In the genomic region with DNA sequence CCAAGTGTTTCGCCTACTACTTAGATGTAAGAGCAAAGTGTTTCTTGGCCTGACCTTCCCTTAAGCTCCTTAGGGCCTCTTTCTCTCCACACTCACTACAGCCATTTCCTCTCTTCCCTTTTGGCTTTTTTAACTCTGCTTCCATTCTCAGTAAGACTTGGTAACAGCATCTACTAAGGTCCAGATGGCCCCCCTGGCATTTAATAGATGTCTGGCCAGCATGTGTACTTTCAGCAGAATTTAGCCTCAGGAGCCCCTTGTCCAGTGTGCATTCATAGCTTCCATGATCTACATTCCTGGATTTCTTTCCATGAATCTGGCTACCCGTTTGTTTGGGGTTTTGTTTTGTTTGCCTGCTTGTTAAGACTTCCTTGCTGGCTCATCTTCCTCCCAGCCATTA, we compare ENCODE assay signal across 20 mouse cellular contexts. TPM values are rescaled to one million over a fixed set of nuclear protein-coding genes. Genes with fewer than 3 reads are reported as not detected.
DNase-seq lines count a peak whose midpoint lies in the region; ATAC-seq lines count a peak whose summit lies in the region.
"Had no signal": no experiment of that assay in that cellular context is flagged by ENCODE, and none has a peak within 500 bp of the region (broad histone marks: within the 10 kb centered on the region; RNA-seq: fewer than 3 reads in every experiment).

No protein-coding gene starts in this region.

- H3K4me2 ChIP-seq in neural tube, embryonic 13.5 days, result peak overlapping the region; percentile 81; the same call in 1 of the 2 replicates
- H3K4me2 ChIP-seq in neural tube, embryonic 15.5 days, result 0 out of 2 replicates have a peak overlapping the region, but pooled peaks have one; percentile 73
- H3K4me2 ChIP-seq: embryonic facial prominence, embryonic 12.5 days; heart, embryonic 11.5 days; heart, embryonic 15.5 days had no signal

- H3K9me3 ChIP-seq in neural tube, embryonic 13.5 days, result no peaks in the 10 kb centered on the region
- H3K9me3 ChIP-seq in neural tube, embryonic 15.5 days (replicated peaks), result no peaks in the 10 kb centered on the region
- H3K9me3 ChIP-seq: embryonic facial prominence, embryonic 12.5 days; heart, embryonic 15.5 days had no signal

- H3K27me3 ChIP-seq in neural tube, embryonic 13.5 days, result no peaks in the 10 kb centered on the region
- no peaks in the 10 kb centered on the region for H3K27me3 ChIP-seq in neural tube, embryonic 15.5 days (replicated peaks)
- H3K27me3 ChIP-seq: embryonic facial prominence, embryonic 12.5 days; heart, embryonic 15.5 days had no signal

- H3K27ac ChIP-seq in neural tube, embryonic 13.5 days (replicated peaks), result no peak overlapping the region
- H3K27ac ChIP-seq in neural tube, embryonic 15.5 days (replicated peaks), result no peak overlapping the region
- H3K27ac ChIP-seq: embryonic facial prominence, embryonic 12.5 days; heart, adult 2 months; heart, embryonic 15.5 days had no signal

- H3K9ac ChIP-seq in neural tube, embryonic 13.5 days, result no peak overlapping the region
- no peak overlapping the region for H3K9ac ChIP-seq in neural tube, embryonic 15.5 days (replicated peaks)
- H3K9ac ChIP-seq: embryonic facial prominence, embryonic 12.5 days; heart, embryonic 15.5 days had no signal

- peak; percentile 36 for DNase-seq in cerebellum, adult 8-10 months
- no peak for DNase-seq in cerebellum, adult 11 months
- DNase-seq in neural tube, embryonic 10.5 days (ENCODE audit: extremely low spot score, low spot score), result no peak
- peak; percentile 57 for DNase-seq in cerebellum, adult 9-11 months
- DNase-seq in ovary, postnatal 14 days (ENCODE audit: low spot score), result no peak
- DNase-seq in lung, postnatal 25 days (ENCODE audit: low spot score), result no peak
- DNase-seq: adrenal gland, adult 8-10 months; adrenal gland, postnatal 36 days; gastrocnemius, postnatal 14 days; heart, adult 2 months; heart, postnatal 14 days; kidney, adult 11 months had no signal

- H3K4me1 ChIP-seq in neural tube, embryonic 13.5 days (replicated peaks), result peaks cover 76% of the 10 kb centered on the region
- peaks cover 64% of the 10 kb centered on the region for H3K4me1 ChIP-seq in neural tube, embryonic 15.5 days

- no peak for ATAC-seq in neural tube, embryonic 13.5 days (ENCODE audit: low read depth)
- no peak for ATAC-seq in neural tube, embryonic 15.5 days (ENCODE audit: low FRiP score)
- ATAC-seq: forebrain, embryonic 16.5 days; hindbrain, embryonic 16.5 days had no signal

- WGBS in neural tube, embryonic 13.5 days, result 82% methylated on average over 2 of the region's 2 CpGs
- 80% methylated on average over 2 of the region's 2 CpGs for WGBS in neural tube, embryonic 15.5 days

- H3K36me3 ChIP-seq in neural tube, embryonic 13.5 days, result peaks cover 16% of the 10 kb centered on the region
- H3K36me3 ChIP-seq in neural tube, embryonic 15.5 days, result peaks cover 10% of the 10 kb centered on the region
- H3K36me3 ChIP-seq: heart, embryonic 15.5 days had no signal

- no peak overlapping the region for H3K4me3 ChIP-seq in neural tube, embryonic 13.5 days
- H3K4me3 ChIP-seq in neural tube, embryonic 15.5 days (replicated peaks), result no peak overlapping the region
- H3K4me3 ChIP-seq: embryonic facial prominence, embryonic 12.5 days; heart, adult 2 months; heart, embryonic 15.5 days had no signal

RNA-seq across cellular contexts. Expression of a gene that starts 3.0 kb away (rescaled TPM):
- polyA plus RNA-seq in neural tube, embryonic 13.5 days (2015; fragmentation: Nextera tagmentation; extraction: Ambion mirVana), result 206 and 248 TPM in 2 replicates
- polyA plus RNA-seq in neural tube, embryonic 15.5 days (2015; fragmentation: Nextera tagmentation; extraction: Ambion mirVana), result 248 and 299 TPM in 2 replicates

RNA-seq across cellular contexts. Expression of a gene that starts 21.5 kb away (rescaled TPM):
- polyA plus RNA-seq in neural tube, embryonic 13.5 days (2015; fragmentation: Nextera tagmentation; extraction: Ambion mirVana), result 0.21 and 0.26 TPM in 2 replicates
- 0.36 and 0.59 TPM in 2 replicates for polyA plus RNA-seq in neural tube, embryonic 15.5 days (2015; fragmentation: Nextera tagmentation; extraction: Ambion mirVana)
- polyA plus RNA-seq: forebrain, embryonic 11.5 days had no signal

RNA-seq across cellular contexts. Expression of a gene that starts 24.3 kb away (rescaled TPM):
- polyA plus RNA-seq in neural tube, embryonic 13.5 days (2015; fragmentation: Nextera tagmentation; extraction: Ambion mirVana), result 62.0 and 71.4 TPM in 2 replicates
- 83.2 and 91.4 TPM in 2 replicates for polyA plus RNA-seq in neural tube, embryonic 15.5 days (2015; fragmentation: Nextera tagmentation; extraction: Ambion mirVana)

RNA-seq across cellular contexts. Expression of a gene that starts 54.9 kb away (rescaled TPM):
- polyA plus RNA-seq in neural tube, embryonic 13.5 days (2015; fragmentation: Nextera tagmentation; extraction: Ambion mirVana), result 84.1 and 85.4 TPM in 2 replicates
- 91.6 and 107 TPM in 2 replicates for polyA plus RNA-seq in neural tube, embryonic 15.5 days (2015; fragmentation: Nextera tagmentation; extraction: Ambion mirVana)

Comparison
In these comparisons a context has a peak if more than half of its experiments do, and no peak if none do; other contexts are left out.
1. DNase-seq: peak in cerebellum, adult 8-10 months (single experiment) and cerebellum, adult 9-11 months (single experiment); none in cerebellum, adult 11 months (single experiment), neural tube, embryonic 10.5 days (single experiment), ovary, postnatal 14 days (single experiment) and lung, postnatal 25 days (single experiment).